8 mouse cellular contexts compared by ENCODE assay signal in genomic region chr13:53426507-53426906, GRCm38 (mm10). TPM values are rescaled to one million over a fixed set of nuclear protein-coding genes. Genes with fewer than 3 reads are reported as not detected.
A peak's percentile ranks its signal among the peaks of the same experiment; 100 is the strongest.
DNase-seq lines count a peak whose midpoint lies in the region; ATAC-seq and TF ChIP-seq lines count a peak whose summit lies in the region.

No protein-coding gene starts in this region.

- no peak overlapping the region for H3K9ac ChIP-seq in liver, embryonic 12.5 days
- H3K9ac ChIP-seq in hindbrain, postnatal 0 days (replicated peaks; ENCODE audit: low read length), result no peak overlapping the region

- H3K4me3 ChIP-seq in liver, embryonic 12.5 days, result no peak overlapping the region
- H3K4me3 ChIP-seq in hindbrain, postnatal 0 days (ENCODE audit: low read length), result no peak overlapping the region
- H3K4me3 ChIP-seq in thymus, adult 2 months (ENCODE audit: control insufficient read depth, insufficient read depth, low read length), result no peak overlapping the region

- H3K27ac ChIP-seq in liver, embryonic 12.5 days, result no peak overlapping the region
- no peak overlapping the region for H3K27ac ChIP-seq in hindbrain, postnatal 0 days
- no peak overlapping the region for H3K27ac ChIP-seq in thymus, adult 2 months (ENCODE audit: control insufficient read depth, insufficient read depth, low read length)

- no peaks in the 10 kb centered on the region for H3K27me3 ChIP-seq in liver, embryonic 12.5 days (replicated peaks)
- no peaks in the 10 kb centered on the region for H3K27me3 ChIP-seq in hindbrain, postnatal 0 days (ENCODE audit: insufficient read depth, low read length)
- no peaks in the 10 kb centered on the region for H3K27me3 ChIP-seq in thymus, adult 2 months (ENCODE audit: control insufficient read depth, insufficient read depth, low read length)

- peak; percentile 100 for TF ChIP-seq CTCF in hindbrain, postnatal 0 days (IDR thresholded peaks at IDR 0.05; ENCODE audit: low read depth)
- peak; percentile 100 for TF ChIP-seq CTCF in thymus, adult 2 months (IDR thresholded peaks at IDR 0.05; ENCODE audit: borderline replicate concordance, control insufficient read depth, extremely low read depth, insufficient read depth, low read length, poor library complexity)

- no peak for ATAC-seq in liver, embryonic 12.5 days
- ATAC-seq in erythroblast, adult 5-6 weeks (replicated peaks; ENCODE audit: low FRiP score, poor library complexity, severe bottlenecking), result peak; percentile 78
- ATAC-seq in hindbrain, postnatal 0 days, result peak; percentile 61; the same call in 1 of the 2 replicates

- WGBS in liver, embryonic 12.5 days (ENCODE audit: insufficient replicate concordance), result 18% methylated on average over 7 of the region's 7 CpGs
- WGBS in hindbrain, postnatal 0 days, result 27% methylated on average over 7 of the region's 7 CpGs
- 24% methylated on average over 7 of the region's 7 CpGs for WGBS in thymus, adult 2 months

- H3K4me1 ChIP-seq in liver, embryonic 12.5 days, result no peaks in the 10 kb centered on the region
- no peaks in the 10 kb centered on the region for H3K4me1 ChIP-seq in hindbrain, postnatal 0 days (ENCODE audit: insufficient read depth, low read length)
- no peaks in the 10 kb centered on the region for H3K4me1 ChIP-seq in thymus, adult 2 months (replicated peaks; ENCODE audit: control insufficient read depth, insufficient read depth, low read length)

- DNase-seq in liver, result peak; percentile 84
- peak; percentile 90 for DNase-seq in brain, adult 2 months (ENCODE audit: low read depth, low spot score)
- DNase-seq in hindbrain, postnatal 0 days (ENCODE audit: low spot score), result peak; percentile 93
- DNase-seq in left cerebral cortex, postnatal 36 days (ENCODE audit: low spot score in 2 of 2), result peak; percentile 55 to 71
- peak; percentile 49 for DNase-seq in ovary, adult 18-20 months (ENCODE audit: low spot score)
- peak; percentile 84 for DNase-seq in thymus, adult 2 months

- H3K9me3 ChIP-seq in liver, embryonic 12.5 days (replicated peaks), result no peaks in the 10 kb centered on the region
- no peaks in the 10 kb centered on the region for H3K9me3 ChIP-seq in hindbrain, postnatal 0 days (ENCODE audit: low read length)

- no peaks in the 10 kb centered on the region for H3K36me3 ChIP-seq in liver, embryonic 12.5 days
- no peaks in the 10 kb centered on the region for H3K36me3 ChIP-seq in hindbrain, postnatal 0 days (ENCODE audit: insufficient read depth, low read length)
- H3K36me3 ChIP-seq in thymus, adult 2 months (ENCODE audit: control insufficient read depth, insufficient read depth, low read length), result no peaks in the 10 kb centered on the region

- H3K4me2 ChIP-seq in liver, embryonic 12.5 days, result no peak overlapping the region
- H3K4me2 ChIP-seq in hindbrain, postnatal 0 days (ENCODE audit: low read depth, low read length), result no peak overlapping the region

- intact Hi-C loops in left cerebral cortex, postnatal 36 days (cut with DNase I), result loop anchor here (5.0 kb wide), 1 partner anchor 319 kb away; no protein-coding TSS in a partner anchor

- TF ChIP-seq POLR2A in thymus, adult 2 months (IDR thresholded peaks at IDR 0.05; ENCODE audit: control insufficient read depth, extremely low read depth, insufficient read depth, low read length, poor library complexity), result no peak

RNA-seq across cellular contexts. Expression of gene Msx2, which starts 46.4 kb away (rescaled TPM):
- polyA plus RNA-seq in liver, embryonic 12.5 days (2016; fragmentation: Nextera tagmentation; extraction: Ambion mirVana), result 0.32 and 0.33 TPM in 2 replicates
- not detected in 2 replicates for total RNA-seq in erythroblast, adult 5-6 weeks (2015; ENCODE audit: low replicate concordance)
- total RNA-seq in erythroblast, adult 5-6 weeks (2017; ENCODE audit: low replicate concordance), result not detected in 2 replicates
- total RNA-seq in hindbrain, postnatal 0 days (2014; rRNA removed), result 3.1 and 4.4 TPM in 2 replicates
- polyA plus RNA-seq in hindbrain, postnatal 0 days (2015; fragmentation: Nextera tagmentation; extraction: Ambion mirVana), result 5.1 and 5.3 TPM in 2 replicates
- total RNA-seq in left cerebral cortex, postnatal 36 days (2021), result under 1 TPM; 0.36 to 0.49 TPM
- 0.05 TPM in 1 of 2 replicates, not detected in the other for polyA plus RNA-seq in thymus, adult 2 months (2012; rRNA removed)

RNA-seq across cellular contexts. Expression of gene Sptlc1, which starts 49.3 kb away (rescaled TPM):
- 16.6 and 18.0 TPM in 2 replicates for polyA plus RNA-seq in liver, embryonic 12.5 days (2016; fragmentation: Nextera tagmentation; extraction: Ambion mirVana)
- total RNA-seq in erythroblast, adult 5-6 weeks (2015; ENCODE audit: low replicate concordance), result 6.3 and 9.4 TPM in 2 replicates
- total RNA-seq in erythroblast, adult 5-6 weeks (2017; ENCODE audit: low replicate concordance), result 5.9 and 12.7 TPM in 2 replicates
- 30.6 and 31.2 TPM in 2 replicates for total RNA-seq in hindbrain, postnatal 0 days (2014; rRNA removed)
- 25.6 and 26.4 TPM in 2 replicates for polyA plus RNA-seq in hindbrain, postnatal 0 days (2015; fragmentation: Nextera tagmentation; extraction: Ambion mirVana)
- 10 to 100 TPM; 26.3 to 30.0 TPM for total RNA-seq in left cerebral cortex, postnatal 36 days (2021)
- polyA plus RNA-seq in thymus, adult 2 months (2012; rRNA removed), result 21.7 and 24.2 TPM in 2 replicates
